Comparison of ENCODE assay signal across 8 mouse cellular contexts in the genomic region with DNA sequence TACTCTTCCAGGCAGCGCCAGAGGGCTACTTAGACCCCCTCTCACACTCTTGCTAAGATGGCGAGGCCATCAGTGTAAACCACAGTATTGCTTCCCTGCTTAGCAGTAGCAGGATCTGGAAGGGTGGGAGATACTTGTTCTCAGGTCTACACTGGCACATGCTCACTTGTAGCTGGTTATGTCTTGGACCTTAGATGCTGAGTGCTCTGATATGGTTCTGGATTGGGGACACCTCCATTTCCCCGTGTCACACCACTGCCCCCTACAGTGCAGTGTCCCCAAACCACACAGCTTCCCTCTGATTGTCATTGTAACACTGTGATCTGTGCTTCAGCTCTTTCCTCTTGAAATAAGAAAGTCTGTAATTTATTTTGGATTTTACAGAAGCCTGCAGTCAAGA. TPM values are rescaled to one million over a fixed set of nuclear protein-coding genes. Genes with fewer than 3 reads are reported as not detected.
DNase-seq lines count a peak whose midpoint lies in the region; ATAC-seq and TF ChIP-seq lines count a peak whose summit lies in the region.

No protein-coding gene starts in this region.

- no peak overlapping the region for H3K4me3 ChIP-seq in testis, adult 2 months (ENCODE audit: control insufficient read depth, low read depth, low read length)

- H3K36me3 ChIP-seq in testis, adult 2 months (ENCODE audit: control insufficient read depth, insufficient read depth, low read length): no peaks in the 10 kb centered on the region

- no peaks in the 10 kb centered on the region for H3K4me1 ChIP-seq in testis, adult 2 months (ENCODE audit: control insufficient read depth, insufficient read depth, low read length)

- ATAC-seq in monocyte, adult 5-6 weeks (replicated peaks; ENCODE audit: insufficient number of reproducible peaks, low FRiP score, low TSS enrichment, poor library complexity, severe bottlenecking): no peak

- intact Hi-C loops in heart, postnatal 25 days (cut with DNase I): loop anchor here (5.0 kb wide), 1 partner anchor 290 kb away; a partner anchor contains a TSS

- no peak for TF ChIP-seq POLR2A in testis, adult 2 months (IDR thresholded peaks at IDR 0.05; ENCODE audit: control insufficient read depth, low read depth, low read length)

- H3K27ac ChIP-seq in testis, adult 2 months (ENCODE audit: control insufficient read depth, insufficient read depth, low read depth, low read length): no peak overlapping the region

- TF ChIP-seq CTCF in testis, adult 2 months (IDR thresholded peaks at IDR 0.05; ENCODE audit: control insufficient read depth, insufficient read depth, insufficient replicate concordance, low read depth, low read length): peak; percentile 49; the same call in 1 of the 2 replicates

- DNase-seq in heart, adult 8-10 months (ENCODE audit: low spot score): peak; percentile 7
- DNase-seq in heart, postnatal 25 days (ENCODE audit: low spot score): no peak
- DNase-seq in testis, postnatal 10 days (ENCODE audit: low spot score): no peak
- peak; percentile 37 for DNase-seq in embryo, embryonic 11 days
- DNase-seq in lung, postnatal 14 days: peak; percentile 48
- no peak for DNase-seq in gastrocnemius, postnatal 10 days

- no peaks in the 10 kb centered on the region for H3K27me3 ChIP-seq in testis, adult 2 months (ENCODE audit: control insufficient read depth, insufficient read depth, low read length)

RNA-seq across cellular contexts. Expression of a gene that starts 28.3 kb away (rescaled TPM):
- not detected for total RNA-seq in heart, adult 8-10 months (2022)
- total RNA-seq in heart, postnatal 25 days (2021): not detected
- polyA plus RNA-seq in testis, adult 2 months (2012; rRNA removed): 0.01 TPM in 2 replicates
- not detected for total RNA-seq in gastrocnemius, postnatal 10 days (2021)
- total RNA-seq in monocyte, adult 5-6 weeks (2017): not detected in 3 replicates

RNA-seq across cellular contexts. Expression of a gene that starts 35.1 kb away (rescaled TPM):
- not detected for total RNA-seq in heart, adult 8-10 months (2022)
- not detected for total RNA-seq in heart, postnatal 25 days (2021)
- polyA plus RNA-seq in testis, adult 2 months (2012; rRNA removed): 39.0 and 40.5 TPM in 2 replicates
- total RNA-seq in gastrocnemius, postnatal 10 days (2021): not detected
- not detected in 3 replicates for total RNA-seq in monocyte, adult 5-6 weeks (2017)

Comparison
In these comparisons a context has a peak if more than half of its experiments do, and no peak if none do; other contexts are left out.
1. DNase-seq: peak in heart, adult 8-10 months (single experiment), embryo, embryonic 11 days (single experiment) and lung, postnatal 14 days (single experiment); none in heart, postnatal 25 days (single experiment), testis, postnatal 10 days (single experiment) and gastrocnemius, postnatal 10 days (single experiment).